Mouse (Mus musculus): Measurements from ENCODE around the gene Zcchc7. TPM values are rescaled to one million over a fixed set of nuclear protein-coding genes. Genes with fewer than 3 reads are reported as not detected.

The Zcchc7 gene
- 16.1 and 17.8 TPM in 2 replicates for total RNA-seq (2012; rRNA removed)
- 10 to 100 TPM in 1 of 2 experiments, not detected in 1; 18.2 TPM for polyA plus RNA-seq (2012; ENCODE audit: insufficient read depth in 1 of 2, insufficient read length in 2 of 2, low read depth in 1 of 2, low replicate concordance in 2 of 2, missing spikeins in 1 of 2)

DNA sequence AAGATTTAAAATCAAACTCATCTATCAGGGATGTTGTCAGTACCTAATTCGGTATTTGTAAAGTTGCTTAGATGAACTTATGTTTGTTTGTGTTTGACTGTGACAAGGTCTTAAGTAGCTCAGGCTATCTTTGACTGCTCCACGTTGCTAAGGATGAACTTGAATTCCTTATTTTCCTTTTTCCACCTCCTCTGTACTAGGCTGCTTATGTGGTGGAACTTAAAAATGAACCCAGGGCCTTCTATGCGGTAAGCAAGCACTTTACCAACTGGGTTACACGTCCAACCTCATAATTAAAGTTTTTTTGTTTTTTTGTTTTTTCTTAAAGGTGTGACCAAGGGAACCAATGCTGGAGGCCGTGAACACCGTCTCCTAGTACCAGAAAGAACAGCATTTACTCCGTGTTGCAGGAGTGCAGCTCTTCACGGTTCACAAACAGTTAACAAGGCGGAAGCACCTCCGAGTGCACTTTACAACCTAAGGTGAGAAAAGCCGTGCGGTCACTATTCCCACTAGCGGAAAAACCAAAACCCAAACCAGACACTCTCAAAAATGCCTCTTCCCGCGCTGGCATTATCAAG lies at the start of gene Zcchc7:
Gene Zcchc7, plus strand, starts transcription at position 325 of the 581 bp plus-strand sequence.
- no peak for DNase-seq (ENCODE audit: low read depth, low spot score)

DNA sequence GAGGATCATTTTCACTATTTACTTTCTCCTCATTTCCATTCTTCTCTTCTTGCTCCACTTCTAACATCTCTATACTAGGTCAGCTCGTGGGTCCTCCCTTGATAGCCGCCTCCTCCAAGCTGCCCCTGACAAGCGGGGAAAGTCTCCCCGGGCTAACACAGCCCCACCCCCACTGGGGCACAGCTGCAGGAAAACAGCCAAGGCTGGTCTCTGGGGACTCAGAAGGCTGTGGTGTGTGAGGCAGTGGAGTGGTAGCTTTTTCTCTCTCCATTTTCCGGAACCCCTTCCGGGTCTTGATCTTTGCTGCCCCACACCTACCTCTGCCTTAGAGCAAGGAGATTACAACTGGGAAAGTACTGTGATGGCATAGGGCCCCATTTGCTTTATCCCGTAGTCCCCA lies 49.7 kb upstream of the Zcchc7 start:
- H3K9me3 ChIP-seq (replicated peaks; ENCODE audit: insufficient read depth, low read length), result no peaks in the 10 kb centered on the region
- H3K4me1 ChIP-seq (ENCODE audit: control insufficient read depth in 1 of 2, insufficient read depth in 2 of 2, low read length in 2 of 2), result no peaks in the 10 kb centered on the region
- no peak for DNase-seq (ENCODE audit: low read depth, low spot score)
- no peaks in the 10 kb centered on the region for H3K36me3 ChIP-seq (ENCODE audit: control insufficient read depth in 1 of 2, insufficient read depth in 2 of 2, low read length in 2 of 2)
- no peak for TF ChIP-seq JUND (IDR thresholded peaks at IDR 0.05; ENCODE audit: low read depth, low read length)
- TF ChIP-seq SMC3 (IDR thresholded peaks at IDR 0.05; ENCODE audit: low read depth, low read length), result no peak
- TF ChIP-seq POLR2AphosphoS2 (IDR thresholded peaks at IDR 0.05; ENCODE audit: low read length), result no peak
- TF ChIP-seq POLR2A (IDR thresholded peaks at IDR 0.05; ENCODE audit: control insufficient read depth in 1 of 2, insufficient read depth in 1 of 2, low read depth in 1 of 2, low read length in 2 of 2, poor library complexity in 1 of 2), result no peak
- TF ChIP-seq ZNF384 (IDR thresholded peaks at IDR 0.05; ENCODE audit: low read depth, low read length), result no peak
- no peak for TF ChIP-seq MYC (IDR thresholded peaks at IDR 0.05; ENCODE audit: low read depth, low read length)
- H3K79me2 ChIP-seq (ENCODE audit: control insufficient read depth, insufficient read depth, low read length, poor library complexity), result no peaks in the 10 kb centered on the region
- H3K27ac ChIP-seq (ENCODE audit: control insufficient read depth, low read depth, low read length), result no peak overlapping the region
- no peaks in the 10 kb centered on the region for H3K27me3 ChIP-seq (ENCODE audit: control insufficient read depth in 1 of 2, insufficient read depth in 2 of 2, low read length in 2 of 2)
- no peak overlapping the region for H3K4me3 ChIP-seq (ENCODE audit: control insufficient read depth in 1 of 2, insufficient read depth in 1 of 2, low read depth in 2 of 2, low read length in 2 of 2)
- H3K9ac ChIP-seq (ENCODE audit: control insufficient read depth, low read depth, low read length, poor library complexity, severe bottlenecking), result no peak overlapping the region

More for the DNA sequence above, at the start of gene Zcchc7:
- Histone ChIP-seq H3K9me3 (replicated peaks; ENCODE audit: insufficient read depth, low read length) (no peaks in the 10 kb centered on the region), H3K27me3 (ENCODE audit: control insufficient read depth in 1 of 2, insufficient read depth in 2 of 2, low read length in 2 of 2) (peaks cover 0 to 3% of the 10 kb centered on the region in 2 experiments; a peak in 2 of 4 replicates), H3K4me3 (ENCODE audit: control insufficient read depth in 1 of 2, insufficient read depth in 1 of 2, low read depth in 2 of 2, low read length in 2 of 2) (peak within 1 kb of the TSS; percentile 73 to 79), H3K79me2 (ENCODE audit: control insufficient read depth, insufficient read depth, low read length, poor library complexity) (peaks cover 18% of the 10 kb centered on the region), H3K36me3 (ENCODE audit: control insufficient read depth in 1 of 2, insufficient read depth in 2 of 2, low read length in 2 of 2) (peaks cover 0 to 21% of the 10 kb centered on the region in 2 experiments; a peak in 2 of 4 replicates), H3K4me1 (ENCODE audit: control insufficient read depth in 1 of 2, insufficient read depth in 2 of 2, low read length in 2 of 2) (peaks cover 3 to 4% of the 10 kb centered on the region in 2 experiments; a peak in 2 of 4 replicates), H3K9ac (ENCODE audit: control insufficient read depth, low read depth, low read length, poor library complexity, severe bottlenecking) (peak within 1 kb of the TSS; percentile 91), H3K27ac (ENCODE audit: control insufficient read depth, low read depth, low read length) (peak within 1 kb of the TSS; percentile 53)
- no peak for TF ChIP-seq USF2 (IDR thresholded peaks at IDR 0.05; ENCODE audit: borderline replicate concordance in 1 of 2, insufficient read depth in 1 of 2, low read depth in 1 of 2, low read length in 2 of 2)
- peak; percentile 47; the same call in 1 of the 2 replicates for TF ChIP-seq E2F4 (IDR thresholded peaks at IDR 0.05; ENCODE audit: borderline replicate concordance, low read depth, low read length)
- TF ChIP-seq HCFC1 (IDR thresholded peaks at IDR 0.05; ENCODE audit: low read depth, low read length), result no peak
- no peak for TF ChIP-seq CTCF (IDR thresholded peaks at IDR 0.05 in 2 of 3, conservative IDR thresholded peaks at IDR 0.05 in 1 of 3; ENCODE audit: control insufficient read depth in 1 of 3, insufficient read depth in 1 of 3, low read depth in 2 of 3, low read length in 3 of 3, poor library complexity in 1 of 3, severe bottlenecking in 1 of 3)
- no peak for TF ChIP-seq NELFE (IDR thresholded peaks at IDR 0.05; ENCODE audit: low read depth, low read length)
- TF ChIP-seq POLR2AphosphoS2 (IDR thresholded peaks at IDR 0.05; ENCODE audit: low read length), result peak; percentile 77; the same call in 1 of the 2 replicates
- TF ChIP-seq RAD21 (IDR thresholded peaks at IDR 0.05; ENCODE audit: low read depth, low read length), result no peak; the same call in 1 of the 2 replicates
- no peak for TF ChIP-seq SMC3 (IDR thresholded peaks at IDR 0.05; ENCODE audit: low read depth, low read length)
- TF ChIP-seq POLR2A (IDR thresholded peaks at IDR 0.05; ENCODE audit: control insufficient read depth in 1 of 2, insufficient read depth in 1 of 2, low read depth in 1 of 2, low read length in 2 of 2, poor library complexity in 1 of 2), result 0 out of 4 replicates have a peak, but pooled peaks of 1 of the 2 experiments have one; percentile 47
- TF ChIP-seq POLR2AphosphoS5 (IDR thresholded peaks at IDR 0.05; ENCODE audit: borderline replicate concordance, low read depth, low read length), result no peak
- TF ChIP-seq BHLHE40 (IDR thresholded peaks at IDR 0.05; ENCODE audit: borderline replicate concordance, low read depth, low read length), result no peak
- no peak for TF ChIP-seq KAT2A (conservative IDR thresholded peaks at IDR 0.05; ENCODE audit: low read depth, low read length)
- 0 out of 2 replicates have a peak, but pooled peaks have one; percentile 8 for TF ChIP-seq MYB (IDR thresholded peaks at IDR 0.05; ENCODE audit: low read depth, low read length)
- TF ChIP-seq MAZ (IDR thresholded peaks at IDR 0.05; ENCODE audit: low read depth, low read length), result no peak
- TF ChIP-seq GATA1 (IDR thresholded peaks at IDR 0.05; ENCODE audit: low read depth, low read length), result no peak
- TF ChIP-seq EP300 (IDR thresholded peaks at IDR 0.05; ENCODE audit: low read depth in 1 of 2, low read length in 2 of 2), result no peak
- TF ChIP-seq ELF1 (IDR thresholded peaks at IDR 0.05; ENCODE audit: low read depth, low read length), result peak; percentile 54; the same call in 1 of the 2 replicates
- TF ChIP-seq ZMIZ1 (IDR thresholded peaks at IDR 0.05; ENCODE audit: low read depth, low read length), result 0 out of 2 replicates have a peak, but pooled peaks have one; percentile 21
- TF ChIP-seq CHD1 (IDR thresholded peaks at IDR 0.05; ENCODE audit: low read depth, low read length), result 0 out of 2 replicates have a peak, but pooled peaks have one; percentile 55

Data from MEL (cell line).